Mouse (Mus musculus) myocyte (in vitro differentiated cells): ENCODE measurements around the gene Slc52a3. TPM values are rescaled to one million over a fixed set of nuclear protein-coding genes. Genes with fewer than 3 reads are reported as not detected.

Experiments used
- H3K27me3 ChIP-seq: one replicate; pipeline ENCODE4 v1.6.1; 2011; ENCODE audit not compliant: control insufficient read depth, insufficient read depth, insufficient read length
- H3K36me3 ChIP-seq: one replicate; pipeline ENCODE4 v1.6.1; 2011; ENCODE audit not compliant: control insufficient read depth, insufficient read depth
- H3K4me2 ChIP-seq: one replicate; pipeline ENCODE4 v1.6.1; 2011; ENCODE audit warnings: low read depth, control low read depth
- H3K4me3 ChIP-seq: one replicate; pipeline ENCODE4 v1.5.1; 2011; ENCODE audit warnings: mild to moderate bottlenecking, control low read depth, moderate library complexity
- H3K79me2 ChIP-seq: one replicate; pipeline ENCODE4 v1.6.1; 2011; ENCODE audit not compliant: control insufficient read depth, insufficient read depth
- H3ac ChIP-seq: one replicate; pipeline ENCODE4 v1.6.1; 2011; ENCODE audit not compliant: control insufficient read depth, insufficient read length
- CEBPB ChIP-seq: IDR thresholded peaks from 2 replicates; pipeline ENCODE4 v1.6.1; 2011; ENCODE audit warnings: mild to moderate bottlenecking, moderate library complexity; ENCODE audit not compliant: poor library complexity, insufficient read depth, severe bottlenecking
- E2F4 ChIP-seq: IDR thresholded peaks from one replicate; pipeline ENCODE4 v1.6.1; 2011; ENCODE audit warnings: mild to moderate bottlenecking, control low read depth, moderate library complexity; ENCODE audit not compliant: insufficient read depth
- MAX ChIP-seq: IDR thresholded peaks from one replicate; pipeline ENCODE4 v1.6.1; 2011; ENCODE audit warnings: low read depth, mild to moderate bottlenecking, control low read depth
- MYOD1 ChIP-seq, 3 experiments: IDR thresholded peaks; one replicate each; pipeline ENCODE4 v1.6.1; 2011; ENCODE audit warnings: control low read depth in 2 of 3, low read depth in 2 of 3, mild to moderate bottlenecking in 2 of 3, moderate library complexity in 1 of 3; ENCODE audit not compliant: insufficient read length in 2 of 3, control insufficient read depth in 1 of 3
- MYOG ChIP-seq, 3 experiments: IDR thresholded peaks; one replicate each; pipeline ENCODE4 v1.6.1; 2011; ENCODE audit warnings: control low read depth in 2 of 3, low read depth in 2 of 3, mild to moderate bottlenecking in 2 of 3; ENCODE audit not compliant: insufficient read length in 2 of 3, control insufficient read depth in 1 of 3, insufficient read depth in 1 of 3
- POLR2A ChIP-seq: IDR thresholded peaks from one replicate; pipeline ENCODE4 v1.6.1; 2011; ENCODE audit warnings: low read depth, mild to moderate bottlenecking, control low read depth, moderate library complexity; ENCODE audit not compliant: insufficient read length
- POLR2AphosphoS2 ChIP-seq: IDR thresholded peaks from one replicate; pipeline ENCODE4 v1.6.1; 2011; ENCODE audit warnings: low read depth, control low read depth; ENCODE audit not compliant: insufficient read length
- REST ChIP-seq: IDR thresholded peaks from one replicate; pipeline ENCODE4 v1.6.1; 2011; ENCODE audit warnings: mild to moderate bottlenecking, control low read depth, moderate library complexity; ENCODE audit not compliant: insufficient read depth, insufficient read length
- SRF ChIP-seq: IDR thresholded peaks from one replicate; pipeline ENCODE4 v1.6.1; 2011; ENCODE audit warnings: low read depth; ENCODE audit not compliant: control insufficient read depth, insufficient read length
- TCF12 ChIP-seq: IDR thresholded peaks from one replicate; pipeline ENCODE4 v1.6.1; 2011; ENCODE audit warnings: mild to moderate bottlenecking, control low read depth; ENCODE audit not compliant: poor library complexity, insufficient read depth, severe bottlenecking
- TCF3 ChIP-seq: IDR thresholded peaks from one replicate; pipeline ENCODE4 v1.6.1; 2011; ENCODE audit warnings: low read depth, control low read depth; ENCODE audit not compliant: insufficient read length
- USF1 ChIP-seq: IDR thresholded peaks from one replicate; pipeline ENCODE4 v1.6.1; 2011; ENCODE audit warnings: low read depth, mild to moderate bottlenecking, control low read depth, moderate library complexity
- polyA plus RNA-seq: library from polyadenylated mRNA; unstranded; fragments of >200 nt; fragmentation: generic; extraction: Trizol; gene quantifications from one replicate; pipeline ENCODE4 v1.2.1, GENCODE M21; 2012; ENCODE audit warnings: missing spikeins

The Slc52a3 gene
- polyA plus RNA-seq, 1 experiment: 0.02 TPM

GRCm38 (mm10) chr2:151969396-151969795 lies 26.9 kb upstream of the Slc52a3 start:
- no peak for TF ChIP-seq CEBPB
- no peak for TF ChIP-seq POLR2AphosphoS2
- TF ChIP-seq POLR2A: no peak
- no peak for TF ChIP-seq SRF
- TF ChIP-seq TCF12: no peak
- TF ChIP-seq E2F4: no peak
- no peak for TF ChIP-seq MYOD1 (IDR thresholded peaks at IDR 0.05; ENCODE audit: control insufficient read depth in 1 of 3, insufficient read length in 2 of 3, low read depth in 2 of 3)
- TF ChIP-seq MAX: no peak
- TF ChIP-seq USF1: no peak
- TF ChIP-seq TCF3: no peak
- no peak for TF ChIP-seq REST
- no peak for TF ChIP-seq MYOG (IDR thresholded peaks at IDR 0.05; ENCODE audit: control insufficient read depth in 1 of 3, insufficient read depth in 1 of 3, insufficient read length in 2 of 3, low read depth in 2 of 3)
- H3ac ChIP-seq: no peak overlapping the region
- H3K27me3 ChIP-seq: no peaks in the 10 kb centered on the region
- H3K79me2 ChIP-seq: peaks cover 55% of the 10 kb centered on the region
- H3K4me3 ChIP-seq: no peak overlapping the region
- H3K4me2 ChIP-seq: no peak overlapping the region
- H3K36me3 ChIP-seq: peaks cover 11% of the 10 kb centered on the region

GRCm38 (mm10) chr2:151970191-151971172 lies 25.8 kb upstream of the Slc52a3 start:
- no peaks in the 10 kb centered on the region for H3K27me3 ChIP-seq
- no peak for TF ChIP-seq MAX
- no peak for TF ChIP-seq SRF
- TF ChIP-seq TCF3: no peak
- no peak for TF ChIP-seq E2F4
- no peak for TF ChIP-seq POLR2A
- no peak for TF ChIP-seq USF1
- H3K4me2 ChIP-seq: no peak overlapping the region
- H3K4me3 ChIP-seq: no peak overlapping the region
- no peak overlapping the region for H3ac ChIP-seq
- H3K36me3 ChIP-seq: peaks cover 11% of the 10 kb centered on the region
- H3K79me2 ChIP-seq: peaks cover 59% of the 10 kb centered on the region

- Histone ChIP-seq H3K4me3 (no peak overlapping the region), H3K27me3 (no peaks in the 10 kb centered on the region), H3K36me3 (peaks cover 11% of the 10 kb centered on the region), H3K4me2 (no peak overlapping the region), H3ac (no peak overlapping the region), H3K79me2 (peaks cover 72% of the 10 kb centered on the region)
- TF ChIP-seq USF1 (no peak), SRF (no peak), REST (no peak), TCF12 (no peak), POLR2A (no peak), CEBPB (no peak), MYOG (IDR thresholded peaks at IDR 0.05; ENCODE audit: control insufficient read depth in 1 of 3, insufficient read depth in 1 of 3, insufficient read length in 2 of 3, low read depth in 2 of 3) (no peak), E2F4 (no peak), POLR2AphosphoS2 (no peak), MAX (no peak), MYOD1 (IDR thresholded peaks at IDR 0.05; ENCODE audit: control insufficient read depth in 1 of 3, insufficient read length in 2 of 3, low read depth in 2 of 3) (no peak)
These were observed 24.6 kb upstream of the Slc52a3 start for GRCm38 (mm10) chr2:151971748-151972147.

GRCm38 (mm10) chr2:151972880-151973594 lies 23.3 kb upstream of the Slc52a3 start:
- Histone ChIP-seq H3K4me3 (no peak overlapping the region), H3K36me3 (peaks cover 6% of the 10 kb centered on the region), H3ac (no peak overlapping the region), H3K27me3 (no peaks in the 10 kb centered on the region), H3K4me2 (peak overlapping the region; percentile 44), H3K79me2 (peaks cover 85% of the 10 kb centered on the region)
- TF ChIP-seq MAX (no peak), E2F4 (no peak), USF1 (no peak)
